ENCODE assay signal across 19 mouse cellular contexts in the genomic region with DNA sequence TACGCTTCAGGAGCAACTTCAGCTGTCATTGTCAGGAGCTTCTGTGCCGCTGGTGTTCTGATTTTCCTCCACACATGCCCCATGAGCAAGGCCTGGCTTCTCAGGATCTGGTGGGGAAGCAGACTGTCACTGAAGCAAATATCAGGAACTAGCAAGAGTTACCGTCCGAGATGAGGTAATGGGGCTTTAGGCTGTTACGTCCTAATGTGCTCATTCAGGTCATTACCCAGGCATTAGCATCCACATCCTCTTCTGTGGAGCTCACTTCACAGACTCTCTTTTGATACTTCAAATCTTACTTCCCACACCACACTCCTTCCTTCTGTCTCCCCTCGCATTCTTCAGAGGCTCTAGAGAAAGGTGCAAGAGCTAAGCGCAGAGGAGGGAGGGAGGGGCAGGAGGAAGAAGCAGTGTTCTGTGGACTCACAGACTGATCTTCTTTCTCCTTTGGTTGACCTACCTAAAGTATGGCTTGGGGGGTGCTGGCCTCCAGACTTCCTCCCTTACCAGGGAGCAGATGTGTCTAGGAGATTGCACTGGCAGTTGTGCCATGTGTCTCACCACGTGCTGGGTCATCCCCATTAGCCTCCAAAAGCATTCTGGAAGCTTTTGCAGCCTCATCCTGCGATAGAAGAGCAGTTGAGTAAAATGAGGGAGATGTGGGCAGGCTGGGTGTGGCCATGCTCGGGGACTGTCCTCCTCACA. TPM values are rescaled to one million over a fixed set of nuclear protein-coding genes. Genes with fewer than 3 reads are reported as not detected.
A peak's percentile ranks its signal among the peaks of the same experiment; 100 is the strongest.
DNase-seq lines count a peak whose midpoint lies in the region; ATAC-seq and TF ChIP-seq lines count a peak whose summit lies in the region.
"Had no signal": no experiment of that assay in that cellular context is flagged by ENCODE, and none has a peak within 500 bp of the region (broad histone marks: within the 10 kb centered on the region; RNA-seq: fewer than 3 reads in every experiment).

No protein-coding gene starts in this region.

- intact Hi-C loops in gastrocnemius, postnatal 14 days (cut with DNase I; ENCODE audit: low total_unique reads): no loop called here

- H3K9me3 ChIP-seq in neural tube, embryonic 15.5 days (replicated peaks): no peaks in the 10 kb centered on the region
- no peaks in the 10 kb centered on the region for H3K9me3 ChIP-seq in liver, embryonic 14.5 days (ENCODE audit: control insufficient read depth, low read length)
- H3K9me3 ChIP-seq in midbrain, postnatal 0 days (ENCODE audit: low read length): no peaks in the 10 kb centered on the region
- H3K9me3 ChIP-seq: embryonic facial prominence, embryonic 15.5 days; forebrain, embryonic 13.5 days; hindbrain, embryonic 13.5 days had no signal

- H3K9ac ChIP-seq in neural tube, embryonic 15.5 days (replicated peaks): no peak overlapping the region
- H3K9ac ChIP-seq in liver, embryonic 14.5 days (replicated peaks): no peak overlapping the region; the same call in 1 of the 2 replicates
- H3K9ac ChIP-seq in midbrain, postnatal 0 days (replicated peaks; ENCODE audit: low read length, poor library complexity, severe bottlenecking): no peak overlapping the region
- H3K9ac ChIP-seq: embryonic facial prominence, embryonic 15.5 days; forebrain, embryonic 13.5 days; hindbrain, embryonic 13.5 days had no signal

- H3K4me1 ChIP-seq in neural tube, embryonic 15.5 days: 0 out of 2 replicates have a peak, but pooled peaks cover 2% of the 10 kb centered on the region
- peaks cover 0 to 16% of the 10 kb centered on the region in 2 experiments; a peak in 2 of 4 replicates for H3K4me1 ChIP-seq in liver, embryonic 14.5 days (replicated peaks; ENCODE audit: control insufficient read depth in 2 of 2, insufficient read depth in 2 of 2, low read length in 1 of 2)
- no peaks in the 10 kb centered on the region for H3K4me1 ChIP-seq in midbrain, postnatal 0 days (ENCODE audit: insufficient read depth, low read length)
- H3K4me1 ChIP-seq: embryonic facial prominence, embryonic 15.5 days; forebrain, embryonic 13.5 days had no signal

- TF ChIP-seq EP300 in liver, embryonic 14.5 days (IDR thresholded peaks at IDR 0.05; ENCODE audit: low read depth): peak; percentile 69

- ATAC-seq in neural tube, embryonic 15.5 days (ENCODE audit: low FRiP score): no peak
- ATAC-seq in common myeloid progenitor, adult 5-6 weeks (replicated peaks; ENCODE audit: low read depth, poor library complexity, severe bottlenecking): peak; percentile 90
- peak; percentile 77 for ATAC-seq in liver, embryonic 14.5 days (ENCODE audit: insufficient read depth)
- ATAC-seq in midbrain, postnatal 0 days (ENCODE audit: low FRiP score): no peak
- ATAC-seq: forebrain, embryonic 13.5 days had no signal

- H3K27ac ChIP-seq in neural tube, embryonic 15.5 days (replicated peaks): no peak overlapping the region
- H3K27ac ChIP-seq in liver, embryonic 14.5 days: no peak overlapping the region
- H3K27ac ChIP-seq in midbrain, postnatal 0 days (ENCODE audit: low read depth, low read length): no peak overlapping the region
- H3K27ac ChIP-seq: embryonic facial prominence, embryonic 15.5 days; forebrain, embryonic 13.5 days; hindbrain, embryonic 13.5 days; midbrain, embryonic 10.5 days had no signal

- H3K27me3 ChIP-seq in neural tube, embryonic 15.5 days (replicated peaks): no peaks in the 10 kb centered on the region
- H3K27me3 ChIP-seq in liver, embryonic 14.5 days (ENCODE audit: control insufficient read depth, insufficient read depth, low read length): no peaks in the 10 kb centered on the region
- no peaks in the 10 kb centered on the region for H3K27me3 ChIP-seq in midbrain, postnatal 0 days (ENCODE audit: insufficient read depth, low read length)
- H3K27me3 ChIP-seq: CH12.LX; embryonic facial prominence, embryonic 15.5 days; forebrain, embryonic 13.5 days; hindbrain, embryonic 13.5 days had no signal

- no peak for TF ChIP-seq CTCF in liver, embryonic 14.5 days (IDR thresholded peaks at IDR 0.05; ENCODE audit: low read depth)
- TF ChIP-seq CTCF in midbrain, postnatal 0 days (IDR thresholded peaks at IDR 0.05): no peak

- no peak overlapping the region for H3K4me2 ChIP-seq in neural tube, embryonic 15.5 days
- H3K4me2 ChIP-seq in liver, embryonic 14.5 days (ENCODE audit: low read depth): no peak overlapping the region
- H3K4me2 ChIP-seq in midbrain, postnatal 0 days (ENCODE audit: low read depth, low read length, poor library complexity, severe bottlenecking): no peak overlapping the region
- H3K4me2 ChIP-seq: embryonic facial prominence, embryonic 15.5 days; forebrain, embryonic 13.5 days; hindbrain, embryonic 13.5 days had no signal

- peaks cover 53% of the 10 kb centered on the region for H3K36me3 ChIP-seq in neural tube, embryonic 15.5 days
- H3K36me3 ChIP-seq in liver, embryonic 14.5 days (replicated peaks; ENCODE audit: control insufficient read depth, insufficient read depth, low read depth): peaks cover 32% of the 10 kb centered on the region
- H3K36me3 ChIP-seq in midbrain, postnatal 0 days (ENCODE audit: insufficient read depth, low read length): peaks cover 37% of the 10 kb centered on the region

- 81% methylated on average over 10 of the region's 10 CpGs for WGBS in neural tube, embryonic 15.5 days
- WGBS in liver, embryonic 14.5 days (ENCODE audit: insufficient replicate concordance): 37% methylated on average over 10 of the region's 10 CpGs
- 91% methylated on average over 10 of the region's 10 CpGs for WGBS in midbrain, postnatal 0 days

- peak; percentile 10 for DNase-seq in neural tube, embryonic 10.5 days (ENCODE audit: extremely low spot score, low spot score)
- DNase-seq in liver, embryonic 14.5 days (ENCODE audit: low read depth in 3 of 3, low spot score in 3 of 3): peak in 2 of 3 experiments; percentile 26 to 55
- no peak for DNase-seq in ovary, postnatal 36 days (ENCODE audit: low spot score)
- no peak for DNase-seq in gastrocnemius, postnatal 14 days
- DNase-seq in midbrain, postnatal 0 days (ENCODE audit: low spot score): no peak
- DNase-seq: cerebellum, adult 11 months; kidney, adult 9 months; left cerebral cortex, postnatal 4 days had no signal

- no peak overlapping the region for H3K4me3 ChIP-seq in neural tube, embryonic 15.5 days (replicated peaks)
- no peak overlapping the region for H3K4me3 ChIP-seq in liver, embryonic 14.5 days (ENCODE audit: insufficient read depth in 1 of 2, low read depth in 2 of 2, low read length in 2 of 2)
- no peak overlapping the region for H3K4me3 ChIP-seq in midbrain, postnatal 0 days (ENCODE audit: low read depth, low read length)
- H3K4me3 ChIP-seq: embryonic facial prominence, embryonic 15.5 days; forebrain, embryonic 13.5 days; hindbrain, embryonic 13.5 days; midbrain, embryonic 10.5 days had no signal

RNA-seq across cellular contexts. Expression of gene Fbxo7, which starts 31.2 kb away (rescaled TPM):
- polyA plus RNA-seq in neural tube, embryonic 15.5 days (2015; fragmentation: Nextera tagmentation; extraction: Ambion mirVana): 24.0 and 31.9 TPM in 2 replicates
- total RNA-seq in common myeloid progenitor, adult 5-6 weeks (2017): 26.0 and 38.1 TPM in 2 replicates
- 38.1 and 42.1 TPM in 2 replicates for polyA plus RNA-seq in liver, embryonic 14.5 days (2012; rRNA removed)
- polyA plus RNA-seq in liver, embryonic 14.5 days (2014; fragmentation: Nextera tagmentation; extraction: Ambion mirVana): 67.2 and 74.0 TPM in 2 replicates
- 10 to 100 TPM in 1 of 2 experiments, 1 to 10 TPM in 1; 8.5 to 10.3 TPM for total RNA-seq in gastrocnemius, postnatal 14 days (2021)
- 16.6 and 19.6 TPM in 2 replicates for total RNA-seq in midbrain, postnatal 0 days (2014; rRNA removed)
- polyA plus RNA-seq in midbrain, postnatal 0 days (2015; fragmentation: Nextera tagmentation; extraction: Ambion mirVana): 26.1 and 29.6 TPM in 2 replicates

RNA-seq across cellular contexts. Expression of gene Bpifc, which starts 41.3 kb away (rescaled TPM):
- polyA plus RNA-seq in neural tube, embryonic 15.5 days (2015; fragmentation: Nextera tagmentation; extraction: Ambion mirVana): 0.14 and 0.15 TPM in 2 replicates
- total RNA-seq in common myeloid progenitor, adult 5-6 weeks (2017): 3.4 and 5.7 TPM in 2 replicates
- 0.01 and 0.02 TPM in 2 replicates for polyA plus RNA-seq in liver, embryonic 14.5 days (2012; rRNA removed)
- polyA plus RNA-seq in liver, embryonic 14.5 days (2014; fragmentation: Nextera tagmentation; extraction: Ambion mirVana): not detected in 2 replicates
- not detected for total RNA-seq in gastrocnemius, postnatal 14 days (2021)
- 0.33 TPM in 2 replicates for total RNA-seq in midbrain, postnatal 0 days (2014; rRNA removed)
- polyA plus RNA-seq in midbrain, postnatal 0 days (2015; fragmentation: Nextera tagmentation; extraction: Ambion mirVana): 0.11 and 0.15 TPM in 2 replicates
- total RNA-seq: CH12.LX; layer of hippocampus, adult 18-20 months; left cerebral cortex, postnatal 4 days; neutrophil, adult 5-6 weeks had no signal
- polyA plus RNA-seq: forebrain, embryonic 13.5 days; heart, postnatal 0 days; hindbrain, embryonic 13.5 days; spleen, adult 2 months had no signal

Comparison
In these comparisons a context has a peak if more than half of its experiments do, and no peak if none do; other contexts are left out.
1. DNase-seq: peak in neural tube, embryonic 10.5 days (single experiment) and liver, embryonic 14.5 days (2 of 3); none in ovary, postnatal 36 days (single experiment), gastrocnemius, postnatal 14 days (single experiment) and midbrain, postnatal 0 days (single experiment).
2. ATAC-seq: peak in common myeloid progenitor, adult 5-6 weeks (single experiment) and liver, embryonic 14.5 days (single experiment); none in neural tube, embryonic 15.5 days (single experiment) and midbrain, postnatal 0 days (single experiment).